Mouse (Mus musculus): ENCODE results near the gene Gnpda2. TPM values are rescaled to one million over a fixed set of nuclear protein-coding genes. Genes with fewer than 3 reads are reported as not detected.

Gnpda2 gene
- polyA plus RNA-seq, 1 experiment from 2014 or later: 37.1 TPM

Other genes with a start within 250 kb of the Gnpda2 start
- gene Yipf7, start 49.7 kb downstream of the Gnpda2 start, polyA plus RNA-seq (2015; fragmentation: Nextera tagmentation; extraction: Ambion mirVana): 0.46 TPM in 1 of 2 replicates, not detected in the other
- 53.9 and 55.4 TPM in 2 replicates for gene Guf1, start 35.4 kb downstream of the Gnpda2 start, polyA plus RNA-seq (2015; fragmentation: Nextera tagmentation; extraction: Ambion mirVana)

All from neural tube, embryonic 15.5 days (tissue).